ENCODE assay signal across 8 mouse cellular contexts in the genomic region with DNA sequence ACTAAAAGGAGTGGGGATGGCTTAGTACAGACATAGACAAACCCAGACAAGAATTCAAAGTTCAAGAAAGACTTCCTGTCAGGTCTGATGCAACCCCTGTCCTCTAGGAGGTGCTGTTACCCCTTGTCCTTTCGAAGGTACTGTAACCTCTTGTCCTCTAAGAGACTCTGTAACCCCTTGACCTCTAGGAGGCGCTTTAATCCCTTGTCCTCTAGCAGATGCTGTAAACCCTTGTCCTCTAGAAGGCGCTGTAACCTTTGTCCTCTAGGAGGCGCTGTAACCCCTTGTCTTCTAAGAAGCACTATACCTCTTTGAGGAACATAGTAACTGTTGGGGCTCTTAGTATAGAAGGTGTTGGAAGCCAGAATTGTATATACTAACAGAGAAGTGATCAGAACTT. TPM values are rescaled to one million over a fixed set of nuclear protein-coding genes. Genes with fewer than 3 reads are reported as not detected.
A peak's percentile ranks its signal among the peaks of the same experiment; 100 is the strongest.
DNase-seq lines count a peak whose midpoint lies in the region; ATAC-seq and TF ChIP-seq lines count a peak whose summit lies in the region.
"Had no signal": no experiment of that assay in that cellular context is flagged by ENCODE, and none has a peak within 500 bp of the region (broad histone marks: within the 10 kb centered on the region; RNA-seq: fewer than 3 reads in every experiment).

No protein-coding gene starts in this region.

- H3K36me3 ChIP-seq in kidney, embryonic 16.5 days (ENCODE audit: insufficient read depth, low read length), result no peaks in the 10 kb centered on the region
- no peaks in the 10 kb centered on the region for H3K36me3 ChIP-seq in intestine, postnatal 0 days (ENCODE audit: control insufficient read depth, insufficient read depth)

- H3K9me3 ChIP-seq in kidney, embryonic 16.5 days (ENCODE audit: low read length), result peaks cover 2% of the 10 kb centered on the region; the same call in 1 of the 2 replicates
- H3K9me3 ChIP-seq in intestine, postnatal 0 days (ENCODE audit: control insufficient read depth), result no peaks in the 10 kb centered on the region

- ATAC-seq in kidney, embryonic 16.5 days (ENCODE audit: low FRiP score, low TSS enrichment), result no peak
- no peak for ATAC-seq in intestine, postnatal 0 days

- peak; percentile 43 for DNase-seq in kidney, postnatal 10 days
- DNase-seq in NIH3T3 (ENCODE audit: low read depth), result peak; percentile 45
- DNase-seq in cerebellum, adult 2 months, result peak; percentile 35 to 55
- peak; percentile 60 for DNase-seq in lung, postnatal 36 days
- peak; percentile 58 for DNase-seq in thymus, postnatal 14 days

- no peak overlapping the region for H3K4me2 ChIP-seq in kidney, embryonic 16.5 days (replicated peaks; ENCODE audit: low read depth, low read length)
- H3K4me2 ChIP-seq in intestine, postnatal 0 days (replicated peaks; ENCODE audit: low read depth), result no peak overlapping the region

- WGBS in kidney, embryonic 16.5 days, result 45% methylated on average over 4 of the region's 4 CpGs
- WGBS in cerebellum, adult 2 months, result 35% methylated on average over 4 of the region's 4 CpGs
- WGBS in intestine, postnatal 0 days, result 50% methylated on average over 4 of the region's 4 CpGs

- peaks cover 17% of the 10 kb centered on the region for H3K27me3 ChIP-seq in kidney, embryonic 16.5 days (ENCODE audit: insufficient read depth, low read length)
- no peaks in the 10 kb centered on the region for H3K27me3 ChIP-seq in cerebellum, adult 2 months (ENCODE audit: control insufficient read depth, insufficient read depth, low read length)
- H3K27me3 ChIP-seq in intestine, postnatal 0 days (replicated peaks; ENCODE audit: control insufficient read depth, insufficient read depth, low read length), result peaks cover 12% of the 10 kb centered on the region; the same call in 1 of the 2 replicates

- H3K9ac ChIP-seq in kidney, embryonic 16.5 days (replicated peaks; ENCODE audit: low read length), result no peak overlapping the region
- no peak overlapping the region for H3K9ac ChIP-seq in intestine, postnatal 0 days (ENCODE audit: low read depth, low read length)

- no peak for TF ChIP-seq POLR2A in cerebellum, adult 2 months (IDR thresholded peaks at IDR 0.05; ENCODE audit: borderline replicate concordance, insufficient read depth, low read length)

- H3K4me1 ChIP-seq in kidney, embryonic 16.5 days (ENCODE audit: insufficient read depth, low read length), result peaks cover under 1% of the 10 kb centered on the region; the same call in 1 of the 2 replicates
- H3K4me1 ChIP-seq in cerebellum, adult 2 months (ENCODE audit: control insufficient read depth, insufficient read depth, low read length), result no peaks in the 10 kb centered on the region
- H3K4me1 ChIP-seq in intestine, postnatal 0 days (replicated peaks; ENCODE audit: control insufficient read depth, insufficient read depth, low read length), result no peaks in the 10 kb centered on the region

- H3K27ac ChIP-seq in kidney, embryonic 16.5 days (ENCODE audit: low read length), result no peak overlapping the region
- no peak overlapping the region for H3K27ac ChIP-seq in cerebellum, adult 2 months (ENCODE audit: insufficient read depth, low read length)
- no peak overlapping the region for H3K27ac ChIP-seq in intestine, postnatal 0 days (ENCODE audit: low read depth, low read length)
- H3K27ac ChIP-seq: macrophage had no signal

- no peak overlapping the region for H3K4me3 ChIP-seq in kidney, embryonic 16.5 days (ENCODE audit: low read length)
- no peak overlapping the region for H3K4me3 ChIP-seq in cerebellum, adult 2 months (replicated peaks; ENCODE audit: insufficient read depth, low read depth, low read length)
- no peak overlapping the region for H3K4me3 ChIP-seq in intestine, postnatal 0 days (ENCODE audit: low read depth, low read length)

- TF ChIP-seq CTCF in cerebellum, adult 2 months (IDR thresholded peaks at IDR 0.05; ENCODE audit: borderline replicate concordance, insufficient read depth, low read depth, low read length), result peak; percentile 50; the same call in 1 of the 2 replicates
- peak; percentile 76 for TF ChIP-seq CTCF in intestine, postnatal 0 days (IDR thresholded peaks at IDR 0.05; ENCODE audit: low read depth)

RNA-seq across cellular contexts. Expression of a gene that starts 4.7 kb away (rescaled TPM):
- 0.53 and 0.65 TPM in 2 replicates for polyA plus RNA-seq in kidney, embryonic 16.5 days (2015; fragmentation: Nextera tagmentation; extraction: Ambion mirVana)
- 3.4 and 3.8 TPM in 2 replicates for polyA plus RNA-seq in cerebellum, adult 2 months (2012; rRNA removed)
- 0.43 and 0.51 TPM in 2 replicates for polyA plus RNA-seq in intestine, postnatal 0 days (2015; fragmentation: Nextera tagmentation; extraction: Ambion mirVana)
- polyA plus RNA-seq: macrophage had no signal

RNA-seq across cellular contexts. Expression of a gene that starts 24.1 kb away (rescaled TPM):
- polyA plus RNA-seq in kidney, embryonic 16.5 days (2015; fragmentation: Nextera tagmentation; extraction: Ambion mirVana), result 150 and 164 TPM in 2 replicates
- 58.4 and 59.4 TPM in 2 replicates for polyA plus RNA-seq in cerebellum, adult 2 months (2012; rRNA removed)
- 148 and 153 TPM in 2 replicates for polyA plus RNA-seq in intestine, postnatal 0 days (2015; fragmentation: Nextera tagmentation; extraction: Ambion mirVana)

RNA-seq across cellular contexts. Expression of a gene that starts 55.7 kb away (rescaled TPM):
- polyA plus RNA-seq in kidney, embryonic 16.5 days (2015; fragmentation: Nextera tagmentation; extraction: Ambion mirVana), result 55.0 and 58.7 TPM in 2 replicates
- polyA plus RNA-seq in cerebellum, adult 2 months (2012; rRNA removed), result 89.2 and 95.7 TPM in 2 replicates
- polyA plus RNA-seq in intestine, postnatal 0 days (2015; fragmentation: Nextera tagmentation; extraction: Ambion mirVana), result 36.3 and 36.7 TPM in 2 replicates
